Mouse (Mus musculus): Measurements from ENCODE around the gene Klrb1f. TPM values are rescaled to one million over a fixed set of nuclear protein-coding genes. Genes with fewer than 3 reads are reported as not detected.
"Not testable (repeated sequence)": the region's sequence is repeated elsewhere in the genome, so short reads cannot be mapped to it uniquely, and the experiment has no call there.

The Klrb1f gene
- 0.08 and 0.58 TPM in 2 replicates for polyA plus RNA-seq (2012; rRNA removed)

DNA sequence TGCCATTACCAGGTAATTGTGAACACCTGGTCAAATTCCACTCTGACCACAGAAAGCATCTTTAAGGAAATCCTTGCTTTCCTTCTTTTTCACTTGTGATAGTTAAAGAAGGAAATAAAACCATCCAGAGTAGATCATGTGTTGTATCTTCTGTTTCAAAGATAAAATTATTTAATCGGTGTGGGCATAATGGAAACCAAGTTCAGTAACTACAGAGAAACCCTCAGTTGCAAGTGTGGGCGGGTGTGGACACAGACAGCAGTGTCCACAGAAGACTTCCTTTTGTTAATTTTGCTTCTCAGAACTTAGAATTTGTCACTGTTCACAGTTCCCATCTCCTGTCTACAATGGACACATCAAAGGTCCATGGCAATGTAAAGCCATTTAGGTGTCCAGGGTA is at the start of gene Klrb1f:
Klrb1f (plus strand) TSS at position 301 of the 400 bp plus-strand sequence.
- no peak for DNase-seq (ENCODE audit: low read depth)

GRCm38 (mm10) chr6:128996054-128996767 is 49.5 kb upstream of the Klrb1f start:
- no peak for DNase-seq (ENCODE audit: low read depth)

GRCm38 (mm10) chr6:128996768-128997442 is 48.8 kb upstream of the Klrb1f start:
- no peak for DNase-seq (ENCODE audit: low read depth)

- no peak for DNase-seq (ENCODE audit: low read depth)
These were observed 44.3 kb upstream of the Klrb1f start for GRCm38 (mm10) chr6:129001392-129001791.

DNA sequence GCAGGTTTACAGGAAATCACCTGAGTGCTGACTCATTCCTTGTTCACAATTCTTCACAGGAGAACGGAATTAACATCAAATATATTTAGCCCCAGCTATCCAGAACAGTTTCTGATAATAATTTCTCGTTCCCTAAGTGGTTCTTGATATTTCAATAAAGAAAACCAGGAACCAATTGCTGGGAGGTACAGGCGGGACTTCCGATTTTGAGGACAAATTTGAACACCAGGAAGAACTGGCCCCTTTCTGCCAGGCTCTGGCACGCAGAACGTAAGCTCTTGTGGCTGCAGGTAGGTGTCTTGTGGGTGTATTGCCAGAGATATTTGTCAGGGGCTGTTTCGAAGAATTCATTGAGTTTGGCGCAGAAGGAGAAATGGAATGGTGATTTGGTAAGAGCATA is 37.1 kb upstream of the Klrb1f start:
- no peak for DNase-seq (ENCODE audit: low read depth)

GRCm38 (mm10) chr6:129009846-129010504 is 35.7 kb upstream of the Klrb1f start:
- DNase-seq (ENCODE audit: low read depth) = not testable (repeated sequence)

GRCm38 (mm10) chr6:129010505-129010873 is 35.2 kb upstream of the Klrb1f start:
- no peak for DNase-seq (ENCODE audit: low read depth)

GRCm38 (mm10) chr6:129012012-129012411 is 33.7 kb upstream of the Klrb1f start:
- not testable (repeated sequence) for DNase-seq (ENCODE audit: low read depth)

DNA sequence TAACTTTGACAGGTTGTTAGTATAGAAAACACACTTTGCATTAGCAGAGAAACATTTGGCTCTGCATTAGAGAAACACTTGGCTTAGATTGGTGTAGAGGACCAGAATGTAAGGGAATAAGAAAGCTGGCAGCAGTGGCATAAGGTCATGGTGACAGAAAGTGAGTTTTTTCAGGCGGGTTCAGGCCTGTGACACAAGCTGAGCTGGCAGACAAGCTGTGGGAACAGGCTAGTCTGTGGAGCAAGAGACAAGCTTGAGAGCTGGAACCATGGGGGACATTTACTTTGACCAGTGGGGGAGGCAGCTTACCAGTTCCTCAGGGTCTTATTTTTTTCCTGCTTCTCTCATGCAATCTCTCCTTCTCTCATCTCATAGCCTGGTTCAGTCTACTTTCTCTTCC is 32.7 kb upstream of the Klrb1f start:
- DNase-seq (ENCODE audit: low read depth) = no peak

DNA sequence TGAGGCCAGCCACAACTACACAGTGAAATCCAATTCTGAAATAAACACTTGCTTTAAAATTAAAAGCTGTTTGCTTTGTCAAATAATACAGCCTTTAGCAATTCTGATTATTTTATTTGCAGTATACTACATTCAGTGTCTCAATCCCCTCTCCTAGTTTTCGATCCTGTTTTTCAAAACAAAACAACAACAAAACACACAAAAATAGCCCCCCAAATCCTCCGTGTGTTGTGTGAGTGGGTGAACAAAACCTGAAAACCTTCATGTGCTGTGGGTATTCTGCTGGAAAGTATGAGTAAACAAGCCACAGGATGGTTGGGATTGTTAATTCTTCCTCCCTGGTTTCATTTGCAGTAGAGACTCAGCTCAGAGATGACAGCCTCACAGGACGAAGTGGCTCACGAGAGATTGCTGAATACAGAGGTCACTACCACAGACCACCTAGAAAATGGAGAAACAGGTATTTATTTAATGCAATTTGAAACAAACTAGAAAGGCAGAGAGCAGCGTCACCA is 31.9 kb upstream of the Klrb1f start:
- no peak for DNase-seq (ENCODE audit: low read depth)

GRCm38 (mm10) chr6:129014399-129014798 is 31.3 kb upstream of the Klrb1f start:
- no peak for DNase-seq (ENCODE audit: low read depth)

DNA sequence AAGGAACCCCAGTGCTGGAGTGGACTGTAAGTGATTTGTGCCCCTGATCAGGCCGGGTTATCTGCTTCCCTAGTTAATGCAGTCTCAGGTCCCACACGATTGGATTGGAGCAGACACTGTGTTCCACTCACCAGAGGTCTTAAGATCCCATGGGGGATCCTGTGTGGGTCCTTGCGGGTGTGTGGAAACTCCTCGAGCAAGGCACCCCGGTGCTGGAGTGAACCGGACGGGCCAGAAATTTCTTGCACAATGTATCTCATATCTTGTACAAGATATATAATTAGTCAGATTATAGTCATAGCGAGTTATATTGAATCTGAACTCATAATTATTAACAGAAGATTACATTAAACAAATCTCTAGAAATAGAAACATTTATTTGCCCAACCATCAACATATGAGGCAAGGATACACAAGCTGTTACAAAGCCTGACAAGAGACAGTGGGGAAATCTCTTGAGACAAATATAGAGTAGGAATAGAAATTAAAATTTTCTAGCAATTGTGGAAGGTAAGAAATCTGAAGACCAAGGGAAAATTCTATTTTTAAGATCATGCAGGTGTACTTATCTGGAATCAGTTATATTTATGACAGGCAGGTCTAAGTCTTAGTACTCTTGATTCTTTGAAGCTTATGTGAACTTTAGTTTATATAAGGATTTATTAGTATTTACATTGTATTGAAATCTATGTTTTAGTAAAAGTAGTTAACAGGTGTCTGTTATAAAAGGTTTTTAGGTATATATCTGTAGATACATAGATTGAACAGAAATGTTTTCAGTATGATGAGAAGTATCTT is 18.1 kb upstream of the Klrb1f start:
- DNase-seq (ENCODE audit: low read depth) = no peak

- DNase-seq (ENCODE audit: low read depth) = no peak
These were observed 15.4 kb upstream of the Klrb1f start for GRCm38 (mm10) chr6:129030175-129030824.

- DNase-seq (ENCODE audit: low read depth) = no peak
These were observed 14.7 kb upstream of the Klrb1f start for GRCm38 (mm10) chr6:129030964-129031363.

DNA sequence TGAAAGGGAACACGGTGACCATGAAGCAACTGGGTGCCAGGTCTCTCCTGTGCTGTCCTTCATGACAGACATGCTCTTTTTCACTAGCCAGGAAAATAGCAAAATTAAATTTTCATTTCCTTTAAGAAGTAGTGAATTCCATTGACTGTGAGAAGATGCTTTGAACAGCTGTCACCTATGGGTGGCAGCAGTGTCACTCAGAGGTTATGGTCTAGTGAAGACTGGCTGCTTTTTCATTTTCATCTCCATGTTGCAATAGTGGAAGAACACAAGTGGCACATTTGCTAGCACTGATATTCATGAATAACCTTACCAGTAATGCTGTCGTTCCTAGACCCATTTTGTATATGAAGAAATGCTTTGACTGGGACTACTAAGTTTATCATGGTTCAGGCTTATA is 12.3 kb upstream of the Klrb1f start:
- DNase-seq (ENCODE audit: low read depth) = no peak

DNA sequence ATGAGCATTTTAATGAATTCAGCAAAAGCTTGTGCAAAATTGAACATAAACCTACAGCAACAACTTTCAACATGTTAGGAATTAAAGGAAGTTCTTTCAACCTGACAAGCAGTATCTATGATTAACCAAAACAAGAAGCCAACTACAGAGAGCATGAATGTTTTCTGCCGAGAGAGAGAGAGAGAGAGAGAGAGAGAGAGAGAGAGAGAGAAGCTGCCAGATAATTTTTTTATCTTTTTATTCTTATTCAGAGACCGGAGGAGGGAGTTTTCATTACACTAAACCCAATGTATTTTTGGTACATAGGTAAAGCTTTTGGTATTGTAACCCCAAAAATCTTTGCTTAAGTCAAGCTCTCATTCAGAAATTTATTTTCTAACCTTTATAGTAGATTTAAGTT is 10.7 kb upstream of the Klrb1f start:
- no peak for DNase-seq (ENCODE audit: low read depth)

DNA sequence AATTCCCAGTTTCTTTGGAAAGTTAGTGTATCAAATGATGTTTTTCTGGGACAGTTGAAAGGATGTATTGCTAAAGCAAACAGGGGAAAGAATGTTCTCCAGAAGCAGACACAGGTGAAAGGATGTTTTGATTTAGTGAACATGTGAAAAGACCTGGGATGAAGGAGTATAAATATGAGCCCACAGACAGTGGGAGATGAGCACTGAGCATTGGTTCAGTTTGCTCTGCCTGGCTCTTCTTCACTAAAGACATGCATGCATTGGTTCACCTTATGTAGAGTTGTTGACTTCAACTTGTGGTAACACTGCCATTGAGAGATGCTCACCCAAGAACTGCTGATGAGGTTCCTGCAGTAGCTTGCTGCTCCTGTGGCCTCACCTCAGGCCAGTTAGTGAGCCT is 9.4 kb upstream of the Klrb1f start:
- DNase-seq (ENCODE audit: low read depth) = no peak

- no peak for DNase-seq (ENCODE audit: low read depth)
These were observed 8.7 kb upstream of the Klrb1f start for GRCm38 (mm10) chr6:129036890-129037463.

DNA sequence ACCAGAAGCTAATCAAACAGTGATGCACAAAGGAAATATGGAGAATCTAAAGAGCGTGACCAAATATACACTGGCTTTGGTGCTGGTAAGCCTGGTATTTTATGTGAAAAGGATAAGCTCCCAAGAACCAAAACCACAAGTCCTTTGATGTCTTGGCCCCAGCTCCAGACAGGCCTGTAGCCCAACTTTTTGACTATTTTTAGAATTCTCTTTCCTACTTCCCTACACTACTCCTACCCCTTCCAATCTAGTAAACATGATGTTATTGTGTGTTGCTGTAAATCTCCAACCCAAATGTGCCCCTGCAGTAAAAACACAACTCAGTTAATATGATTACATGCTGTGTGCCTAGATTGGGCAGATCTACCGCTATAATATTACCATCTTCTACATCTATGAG is 4.2 kb upstream of the Klrb1f start:
- no peak for DNase-seq (ENCODE audit: low read depth)

DNA sequence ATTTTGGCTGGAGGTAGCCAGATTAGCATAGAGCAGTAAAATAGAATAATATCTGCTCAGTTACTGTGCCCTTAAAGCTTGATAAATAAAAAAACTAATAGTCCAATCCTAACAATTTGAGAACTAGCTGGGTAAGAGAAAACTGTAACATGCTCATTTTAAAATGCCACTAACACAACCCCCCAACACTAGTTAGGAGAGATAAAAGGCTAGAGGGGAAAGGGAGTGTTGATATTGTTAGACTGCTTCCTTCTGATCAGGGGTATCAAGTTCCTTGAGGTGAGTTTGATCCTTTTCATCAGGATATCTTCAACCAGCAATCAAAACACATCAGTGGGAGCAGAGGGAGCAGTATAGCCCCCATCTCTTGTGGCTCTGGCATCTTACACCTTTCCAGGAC is 3.2 kb upstream of the Klrb1f start:
- no peak for DNase-seq (ENCODE audit: low read depth)

DNA sequence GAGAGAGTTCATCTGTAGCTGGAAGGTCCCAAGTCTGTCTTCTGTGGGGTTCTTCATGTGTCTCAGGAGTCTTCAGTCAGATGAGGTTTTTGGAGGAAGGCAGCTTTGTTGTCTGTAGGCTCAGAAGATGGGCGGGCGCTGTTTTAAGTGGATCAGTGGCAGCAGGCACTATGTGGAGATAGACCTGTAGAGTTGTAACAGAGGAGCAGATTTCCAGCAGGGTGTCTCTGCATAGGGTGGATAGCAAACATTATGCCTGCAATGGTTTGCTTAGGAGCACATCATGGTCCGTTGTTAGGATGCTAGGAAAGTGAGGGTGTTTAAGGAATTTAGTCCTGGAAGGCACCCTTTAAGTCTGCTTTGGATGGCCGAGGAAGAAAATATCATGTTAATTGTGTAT is 2.7 kb downstream of the Klrb1f start:
- DNase-seq (ENCODE audit: low read depth) = no peak

Data from gonadal fat pad, adult 2 months (tissue).